Mouse (Mus musculus): ENCODE measurements around the gene Arid3c. TPM values are rescaled to one million over a fixed set of nuclear protein-coding genes. Genes with fewer than 3 reads are reported as not detected.
A peak's percentile ranks its signal among the peaks of the same experiment; 100 is the strongest.
"Not testable (repeated sequence)": the region's sequence is repeated elsewhere in the genome, so short reads cannot be mapped to it uniquely, and the experiment has no call there.

Arid3c gene
- 0.26 TPM in 2 replicates for polyA plus RNA-seq (2015; fragmentation: Nextera tagmentation; extraction: Ambion mirVana)

DNA sequence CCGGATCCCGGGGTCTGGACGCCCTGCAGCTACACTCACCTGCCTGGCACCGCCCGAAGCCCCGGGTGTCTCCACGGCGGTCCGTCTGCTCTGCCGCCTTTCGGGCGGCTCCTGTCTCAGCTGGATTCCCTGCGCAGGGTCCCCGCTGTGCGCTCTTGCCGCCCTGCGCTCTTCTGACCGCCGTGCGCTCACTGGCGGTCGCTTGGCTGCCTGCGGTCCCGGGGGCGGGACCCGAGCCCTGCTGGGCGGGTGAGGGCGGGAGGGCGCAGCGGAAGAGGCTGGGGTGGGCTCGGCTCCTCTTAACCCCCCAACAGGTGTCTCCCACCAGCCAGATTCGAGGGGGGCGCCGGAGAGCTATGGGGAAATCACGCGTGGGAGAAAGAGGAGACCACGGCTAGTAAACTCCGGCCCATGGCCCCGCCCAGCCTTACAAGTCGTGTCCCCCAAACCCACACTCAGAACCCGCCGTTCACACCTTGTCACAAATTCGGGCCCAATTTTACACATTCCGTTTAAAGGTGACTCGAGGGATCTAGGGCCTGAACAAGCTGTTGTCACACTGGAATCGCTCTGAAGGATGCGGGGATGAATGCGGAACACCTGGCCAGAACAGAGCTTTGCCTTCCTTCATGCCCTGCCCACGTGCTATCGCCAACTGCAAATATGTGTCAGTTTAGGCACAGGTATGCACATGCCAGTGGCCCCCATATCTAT, at the start of gene Arid3c:
TSS of gene Arid3c (minus strand) at position 91 of the 714 bp plus-strand sequence.
- Histone ChIP-seq H3K27me3 (peaks cover 69% of the 10 kb centered on the region), H3K4me1 (peaks cover 30% of the 10 kb centered on the region), H3K27ac (no peak within 1 kb of the TSS), H3K36me3 (ENCODE audit: poor library complexity, severe bottlenecking) (no peaks in the 10 kb centered on the region), H3K4me3 (peak within 1 kb of the TSS; percentile 39), H3K9me3 (replicated peaks) (0 out of 2 replicates have a peak, but pooled peaks cover 5% of the 10 kb centered on the region), H3K9ac (peak within 1 kb of the TSS; percentile 51), H3K4me2 (peak within 1 kb of the TSS; percentile 68)
- ATAC-seq = 0 out of 2 replicates have a peak, but pooled peaks have one; percentile 27
- WGBS = 2% methylated on average over 50 of the region's 50 CpGs

DNA sequence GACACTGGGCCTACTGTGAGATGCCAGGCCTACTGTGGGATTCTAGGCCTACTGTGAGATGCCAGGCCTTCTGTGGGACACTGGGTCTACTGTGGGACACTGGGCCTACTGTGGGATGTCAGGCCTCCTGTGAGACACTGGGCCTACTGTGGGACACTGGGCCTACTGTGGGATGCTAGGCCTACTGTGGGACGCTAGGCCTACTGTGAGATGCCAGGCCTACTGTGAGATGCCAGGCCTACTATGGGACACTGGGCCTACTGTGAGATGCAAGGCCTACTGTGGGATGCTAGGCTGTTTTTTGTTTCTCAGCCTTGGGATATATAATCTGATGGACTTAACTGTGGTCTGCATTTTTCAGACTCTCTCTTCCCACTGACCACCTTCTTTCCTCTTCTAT, 44.9 kb upstream of the Arid3c start:
- H3K27me3 ChIP-seq; H3K4me3 ChIP-seq; H3K4me1 ChIP-seq; H3K9ac ChIP-seq; H3K27ac ChIP-seq; H3K36me3 ChIP-seq (ENCODE audit: poor library complexity, severe bottlenecking); H3K4me2 ChIP-seq; ATAC-seq; H3K9me3 ChIP-seq (replicated peaks): not testable (repeated sequence)
- 93% methylated on average over 1 of the region's 1 CpGs for WGBS

DNA sequence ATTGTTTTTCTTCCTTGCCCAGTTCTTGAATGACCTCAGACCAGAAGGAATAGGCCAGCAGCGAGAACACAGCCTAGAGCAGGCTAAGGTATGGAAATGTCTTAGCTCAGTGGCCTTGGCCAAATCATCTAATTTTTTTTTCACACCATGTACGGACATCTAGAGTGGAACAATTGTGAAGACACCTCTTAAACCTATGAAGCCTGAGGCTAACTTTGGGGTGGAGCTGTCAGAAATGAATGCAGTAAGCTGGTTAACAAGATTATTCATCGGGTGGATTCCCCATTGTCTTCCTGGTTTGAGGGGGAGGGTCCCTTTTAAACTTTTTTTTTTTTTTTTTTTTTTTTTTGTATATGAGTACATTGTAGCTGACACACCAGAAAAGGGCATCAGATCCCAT, 43.6 kb upstream of the Arid3c start:
- Histone ChIP-seq H3K4me3 (peak overlapping the region; percentile 49), H3K4me2 (peak overlapping the region; percentile 58)
- H3K9me3 ChIP-seq (replicated peaks); H3K4me1 ChIP-seq; H3K9ac ChIP-seq; H3K27ac ChIP-seq; H3K27me3 ChIP-seq; H3K36me3 ChIP-seq (ENCODE audit: poor library complexity, severe bottlenecking); ATAC-seq: not testable (repeated sequence)
- 60% methylated on average over 3 of the region's 3 CpGs for WGBS

DNA sequence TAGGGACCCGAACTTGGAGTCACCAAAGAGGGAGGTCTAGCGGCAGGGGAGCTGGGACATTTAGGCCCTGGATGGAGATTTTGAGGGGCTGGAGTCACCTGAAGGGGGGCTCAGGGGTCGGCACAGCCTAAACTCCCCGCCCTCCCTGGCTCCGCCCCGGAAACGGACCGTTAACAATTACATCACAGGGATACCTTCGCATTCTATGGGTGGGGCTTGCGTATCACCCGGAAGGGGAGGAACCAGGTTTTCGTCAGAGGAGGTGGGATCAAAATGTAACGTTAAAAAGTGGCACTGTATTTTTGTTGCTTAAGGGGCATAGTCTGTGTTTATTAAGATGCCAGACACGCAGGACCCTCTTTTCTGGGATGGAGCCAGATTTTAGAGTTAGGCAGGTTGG, 43.1 kb upstream of the Arid3c start, which contains the start of gene Ccl27a:
TSS of gene Ccl27a (minus strand) at position 246 of the 400 bp plus-strand sequence.
- H3K4me1 ChIP-seq; H3K27ac ChIP-seq; ATAC-seq; H3K9me3 ChIP-seq (replicated peaks); H3K36me3 ChIP-seq (ENCODE audit: poor library complexity, severe bottlenecking); H3K27me3 ChIP-seq: not testable (repeated sequence)
- under 1% methylated on average over 12 of the region's 14 CpGs for WGBS
- Histone ChIP-seq H3K9ac (peak within 1 kb of the TSS; percentile 61), H3K4me3 (peak within 1 kb of the TSS; percentile 49), H3K4me2 (peak within 1 kb of the TSS; percentile 58)

DNA sequence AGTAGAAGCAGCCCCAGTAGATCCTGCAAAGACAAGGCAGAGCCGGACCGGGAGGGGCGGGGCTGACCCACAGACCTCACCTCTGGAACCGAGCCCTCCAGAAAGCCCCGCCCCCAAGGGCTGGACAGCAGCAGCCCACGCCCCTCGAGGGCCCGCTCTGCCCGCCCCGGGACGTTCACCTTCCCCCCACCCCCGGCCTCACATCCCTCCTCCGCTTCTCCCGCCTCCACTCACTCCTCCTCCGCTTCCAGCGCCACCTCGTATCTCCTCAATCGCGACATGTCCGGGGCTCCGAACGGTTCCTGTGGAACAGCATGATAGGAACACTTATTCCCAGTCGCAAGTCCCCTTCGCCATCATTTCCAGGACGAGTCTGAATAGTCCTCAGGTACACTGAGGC, 42.6 kb upstream of the Arid3c start:
- H3K27ac ChIP-seq; H3K27me3 ChIP-seq; H3K9me3 ChIP-seq (replicated peaks); ATAC-seq; H3K36me3 ChIP-seq (ENCODE audit: poor library complexity, severe bottlenecking); H3K4me1 ChIP-seq: not testable (repeated sequence)
- H3K9ac ChIP-seq = peak overlapping the region; percentile 61
- 2% methylated on average over 21 of the region's 25 CpGs for WGBS
- H3K4me2 ChIP-seq = peak overlapping the region; percentile 58
- H3K4me3 ChIP-seq = peak overlapping the region; percentile 49

DNA sequence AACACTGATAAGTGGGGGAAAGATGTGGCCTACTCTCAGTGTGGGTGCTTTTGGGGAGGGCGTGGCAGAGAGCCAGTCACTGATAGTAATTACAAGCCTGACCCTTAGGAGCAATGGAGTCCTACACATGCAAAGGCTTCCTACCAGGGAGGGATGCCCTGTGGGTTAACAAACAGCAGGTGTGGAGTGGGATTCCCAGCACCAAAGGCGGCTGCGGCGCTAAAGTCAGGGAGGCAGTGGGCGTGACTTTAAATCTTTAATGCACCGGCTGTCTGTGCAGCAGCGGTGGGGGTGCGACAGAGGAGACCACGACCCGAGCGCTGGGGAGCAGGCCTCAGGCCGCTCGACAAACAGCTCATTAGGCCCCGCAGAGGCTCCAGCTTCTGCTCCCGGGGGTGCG, 42.0 kb upstream of the Arid3c start:
- not testable (repeated sequence) for H3K9me3 ChIP-seq (replicated peaks); H3K27me3 ChIP-seq; H3K36me3 ChIP-seq (ENCODE audit: poor library complexity, severe bottlenecking); H3K27ac ChIP-seq; ATAC-seq; H3K4me1 ChIP-seq; H3K9ac ChIP-seq
- H3K4me2 ChIP-seq = peak overlapping the region; percentile 53
- H3K4me3 ChIP-seq = peak overlapping the region; percentile 31
- 1% methylated on average over 7 of the region's 16 CpGs for WGBS

DNA sequence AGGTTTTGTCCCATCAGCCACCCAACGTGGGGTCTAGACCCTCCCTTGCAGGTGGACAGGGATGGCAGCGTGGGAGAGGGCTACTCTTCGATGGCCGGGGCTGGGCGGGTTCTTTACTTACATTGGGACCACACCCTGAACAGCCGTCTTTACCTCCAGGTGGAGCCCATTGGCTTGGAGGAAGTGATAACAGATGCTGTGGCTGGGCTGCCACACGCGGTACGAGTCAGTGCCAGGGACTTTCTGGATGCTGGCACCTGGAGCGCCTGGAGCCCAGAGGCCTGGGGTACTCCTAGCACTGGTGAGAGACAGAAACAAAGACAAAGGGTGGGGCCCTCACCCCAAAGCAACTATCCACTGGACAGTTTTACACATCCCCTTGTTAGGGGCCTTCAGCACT, 36.4 kb upstream of the Arid3c start:
- H3K9ac ChIP-seq; H3K36me3 ChIP-seq (ENCODE audit: poor library complexity, severe bottlenecking); H3K9me3 ChIP-seq (replicated peaks); H3K27me3 ChIP-seq; H3K4me1 ChIP-seq; H3K4me3 ChIP-seq; H3K27ac ChIP-seq; ATAC-seq; H3K4me2 ChIP-seq: not testable (repeated sequence)
- WGBS = 87% methylated on average over 10 of the region's 10 CpGs

DNA sequence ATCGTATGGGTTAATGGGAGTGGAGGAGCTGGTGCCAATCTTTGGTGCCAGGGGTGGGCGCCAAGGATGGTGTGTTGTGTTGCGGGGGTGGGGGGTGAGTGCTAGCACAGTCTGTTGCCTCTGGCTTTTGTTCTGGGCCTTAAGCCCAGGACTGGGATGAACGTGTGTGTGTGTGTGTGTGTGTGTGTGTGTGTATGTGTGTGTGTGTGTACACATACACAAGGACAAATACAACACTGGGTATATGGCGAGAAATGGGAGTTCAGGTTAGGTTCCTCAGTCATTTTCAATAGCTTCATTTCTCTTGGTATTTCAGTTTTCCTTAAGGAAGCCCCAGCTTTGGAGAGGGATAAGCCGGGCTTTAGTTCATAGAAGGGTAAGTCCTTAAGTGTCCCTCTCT, 32.2 kb upstream of the Arid3c start:
- H3K9ac ChIP-seq; H3K4me3 ChIP-seq; H3K4me2 ChIP-seq; H3K27ac ChIP-seq; H3K27me3 ChIP-seq; H3K9me3 ChIP-seq (replicated peaks); H3K36me3 ChIP-seq (ENCODE audit: poor library complexity, severe bottlenecking); ATAC-seq: not testable (repeated sequence)
- WGBS = 77% methylated on average over 3 of the region's 6 CpGs
- peaks cover 36% of the 10 kb centered on the region for H3K4me1 ChIP-seq

DNA sequence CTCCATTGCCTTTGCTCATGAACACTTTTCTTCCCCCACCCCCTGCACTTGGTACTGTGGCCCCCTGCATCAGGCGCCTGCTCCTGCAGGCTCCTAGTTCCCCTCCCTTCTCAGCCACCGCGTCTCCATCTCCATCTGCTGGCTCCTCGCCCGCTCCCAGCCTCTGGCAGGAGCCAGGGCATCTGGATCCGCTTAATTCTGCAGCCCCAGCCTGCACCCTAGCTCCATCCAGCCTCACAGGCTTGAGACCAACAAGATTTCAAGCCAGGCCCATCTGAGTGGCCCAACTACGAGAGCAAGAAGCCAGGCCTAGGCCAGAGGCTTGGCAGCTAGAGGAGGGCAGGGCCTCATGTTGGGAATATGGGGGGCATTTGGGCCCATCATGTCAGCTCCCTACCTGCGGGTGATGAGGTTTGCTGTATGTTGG, 31.8 kb upstream of the Arid3c start:
- peak overlapping the region; percentile 25; the same call in 1 of the 2 replicates for H3K27ac ChIP-seq
- not testable (repeated sequence) for H3K9ac ChIP-seq

DNA sequence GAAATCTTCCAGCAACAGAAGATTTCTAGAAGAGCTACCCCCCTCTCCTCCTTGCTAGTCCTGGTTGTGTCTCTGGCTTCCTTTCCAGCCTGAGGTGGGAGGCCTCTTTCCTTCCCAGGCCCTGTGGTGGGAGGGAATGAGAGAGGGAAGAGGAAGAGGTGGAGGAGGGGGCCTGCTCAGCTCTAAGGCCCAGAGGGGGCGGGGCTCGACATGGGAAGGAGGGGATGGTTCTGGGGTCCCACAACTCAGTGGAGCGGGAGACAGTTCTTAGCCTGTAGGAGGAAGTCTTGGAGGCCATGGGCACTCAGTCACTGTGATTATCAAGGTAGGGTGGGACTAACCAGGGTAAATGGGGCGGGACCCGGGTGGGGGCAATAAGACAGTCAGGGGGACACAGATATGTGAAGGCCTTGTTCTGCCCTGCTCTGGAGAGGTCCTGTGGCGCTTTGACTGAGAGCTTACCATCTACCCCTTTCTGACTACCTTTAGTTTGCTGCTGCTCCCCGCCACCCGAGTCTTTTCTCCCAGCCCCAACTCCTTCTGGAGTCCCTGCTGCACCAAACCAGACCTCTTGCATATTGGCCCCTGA, 31.3 kb upstream of the Arid3c start:
- WGBS = 47% methylated on average over 8 of the region's 8 CpGs
- H3K27me3 ChIP-seq = no peaks in the 10 kb centered on the region

More for the DNA sequence above, 31.8 kb upstream of the Arid3c start:
- H3K36me3 ChIP-seq (ENCODE audit: poor library complexity, severe bottlenecking); H3K9me3 ChIP-seq (replicated peaks); H3K27me3 ChIP-seq; ATAC-seq; H3K4me2 ChIP-seq; H3K4me3 ChIP-seq: not testable (repeated sequence)
- 48% methylated on average over 8 of the region's 8 CpGs for WGBS
- peaks cover 36% of the 10 kb centered on the region for H3K4me1 ChIP-seq

DNA sequence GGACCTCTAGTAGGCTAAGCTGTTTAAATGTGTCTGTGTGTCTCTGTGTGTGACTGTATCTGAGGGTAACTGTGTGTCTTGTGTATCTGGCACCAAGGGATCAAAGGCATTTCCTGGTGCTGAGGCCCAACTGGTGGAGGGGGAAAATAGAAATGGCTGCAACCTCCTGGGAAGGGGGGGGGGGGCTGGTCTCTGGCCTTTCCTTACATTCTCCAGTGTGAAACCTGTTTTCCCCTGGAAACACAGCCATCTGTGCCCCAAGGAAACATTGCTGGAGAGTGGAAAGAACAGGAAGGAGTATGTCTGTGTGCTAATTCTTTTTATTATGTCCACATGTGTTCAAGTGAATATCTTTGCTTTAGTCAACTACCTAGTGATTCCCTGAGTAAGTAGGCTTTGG, 30.7 kb upstream of the Arid3c start:
- ATAC-seq = no peak
- Histone ChIP-seq H3K9ac (peak overlapping the region; percentile 30; the same call in 1 of the 2 replicates), H3K9me3 (replicated peaks) (no peaks in the 10 kb centered on the region), H3K4me3 (no peak overlapping the region), H3K4me1 (peaks cover 36% of the 10 kb centered on the region), H3K27ac (0 out of 2 replicates have a peak overlapping the region, but pooled peaks have one; percentile 1), H3K36me3 (ENCODE audit: poor library complexity, severe bottlenecking) (no peaks in the 10 kb centered on the region), H3K4me2 (no peak overlapping the region), H3K27me3 (no peaks in the 10 kb centered on the region)

More for the DNA sequence above, 31.3 kb upstream of the Arid3c start:
- Histone ChIP-seq H3K4me2 (no peak overlapping the region), H3K27ac (0 out of 2 replicates have a peak overlapping the region, but pooled peaks have one; percentile 25), H3K4me3 (no peak overlapping the region), H3K9me3 (replicated peaks) (no peaks in the 10 kb centered on the region), H3K9ac (peak overlapping the region; percentile 30), H3K36me3 (ENCODE audit: poor library complexity, severe bottlenecking) (no peaks in the 10 kb centered on the region), H3K4me1 (peaks cover 36% of the 10 kb centered on the region)
- 0 out of 2 replicates have a peak, but pooled peaks have one; percentile 28 for ATAC-seq

DNA sequence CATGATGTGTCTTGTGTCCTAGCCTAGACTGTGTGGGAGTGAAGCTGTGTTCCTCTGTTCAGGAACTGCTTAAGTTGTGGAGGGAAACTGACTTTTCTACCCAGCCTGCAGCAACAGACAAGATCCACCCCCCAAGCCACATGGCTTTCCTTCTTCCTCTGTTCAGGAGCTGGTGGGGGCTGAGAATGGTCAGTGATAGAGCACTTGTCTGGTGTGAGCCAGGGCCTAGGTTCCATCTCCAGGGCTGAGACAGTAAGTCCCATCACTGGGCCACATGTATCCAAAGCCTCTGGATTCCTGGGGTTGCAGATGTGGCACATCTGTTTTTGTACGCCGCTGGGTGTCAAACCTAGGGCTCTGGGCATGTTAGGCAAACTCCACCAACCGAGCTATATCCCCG, 30.0 kb upstream of the Arid3c start:
- Histone ChIP-seq H3K4me3 (peak overlapping the region; percentile 37), H3K4me1 (peaks cover 36% of the 10 kb centered on the region), H3K27ac (peak overlapping the region; percentile 26), H3K4me2 (peak overlapping the region; percentile 62), H3K9me3 (replicated peaks) (no peaks in the 10 kb centered on the region), H3K27me3 (no peaks in the 10 kb centered on the region), H3K36me3 (ENCODE audit: poor library complexity, severe bottlenecking) (no peaks in the 10 kb centered on the region), H3K9ac (peak overlapping the region; percentile 34)
- WGBS = 94% methylated on average over 4 of the region's 4 CpGs
- no peak; the same call in 1 of the 2 replicates for ATAC-seq
